Mouse (Mus musculus): ENCODE data around the gene Slx4ip. TPM values are rescaled to one million over a fixed set of nuclear protein-coding genes. Genes with fewer than 3 reads are reported as not detected.
"Not testable (repeated sequence)": the region's sequence is repeated elsewhere in the genome, so short reads cannot be mapped to it uniquely, and the experiment has no call there.

Gene Slx4ip
- 5.5 and 6.3 TPM in 2 replicates for polyA plus RNA-seq (2014; fragmentation: Nextera tagmentation; extraction: Ambion mirVana)

DNA sequence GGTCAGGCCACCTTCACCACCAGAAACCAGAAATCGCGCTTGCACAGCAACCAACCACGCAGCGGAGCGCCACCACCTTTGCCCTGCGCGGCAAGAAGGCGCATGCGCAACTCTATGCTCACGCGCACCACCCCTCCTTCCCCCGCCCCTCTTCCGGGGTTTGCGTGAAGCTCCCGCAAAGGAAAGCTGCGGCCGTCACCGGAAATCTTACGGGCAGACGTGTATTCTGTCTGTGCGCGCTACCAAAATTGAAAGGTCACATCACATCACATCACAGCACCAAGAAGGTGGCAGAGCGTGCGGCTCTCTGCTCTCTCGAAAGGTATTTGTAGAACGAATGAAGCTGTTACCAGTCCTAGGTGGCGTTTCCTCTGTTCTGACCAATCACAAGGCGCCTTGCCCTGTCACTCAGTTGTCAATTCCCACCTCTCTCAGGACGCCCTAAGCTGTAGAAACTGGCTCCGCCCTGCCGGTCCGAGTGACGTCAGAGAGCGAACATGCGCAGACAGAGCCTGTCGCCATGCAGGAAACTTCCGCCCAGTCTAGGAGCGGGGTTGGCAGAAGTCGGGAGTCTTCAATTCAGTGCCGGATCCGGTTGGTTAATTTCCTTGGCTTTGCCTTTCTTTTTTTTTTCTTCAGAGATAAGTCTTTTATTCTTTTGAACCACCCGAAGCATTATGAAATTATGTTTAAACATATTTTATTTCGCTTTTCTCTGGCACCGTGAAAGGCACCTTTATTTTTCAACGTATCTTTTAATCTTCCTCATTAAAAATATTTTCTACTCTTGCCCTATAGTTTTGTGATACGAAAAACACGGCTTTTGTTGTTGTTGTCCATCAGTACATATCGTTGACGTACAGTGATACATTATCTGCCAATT, at the start of gene Slx4ip, which contains the start of the genes AL731706.1 and Mkks:
Slx4ip (plus strand) TSS at position 151 of the 883 bp plus-strand sequence.
AL731706.1 (minus strand) TSS at position 322 of the 883 bp plus-strand sequence.
Mkks (minus strand) TSS at position 322 of the 883 bp plus-strand sequence.
- Histone ChIP-seq H3K4me2 (peak within 1 kb of the TSS; percentile 63), H3K9ac (peak within 1 kb of the TSS; percentile 71), H3K36me3 (ENCODE audit: insufficient read depth) (no peaks in the 10 kb centered on the region), H3K4me1 (ENCODE audit: insufficient read depth) (peaks cover 9% of the 10 kb centered on the region), H3K27ac (ENCODE audit: low read depth) (peak within 1 kb of the TSS; percentile 92), H3K4me3 (ENCODE audit: low read depth, low read length) (peak within 1 kb of the TSS; percentile 75), H3K9me3 (ENCODE audit: low read depth, low read length) (no peaks in the 10 kb centered on the region), H3K27me3 (ENCODE audit: insufficient read depth, low read length) (no peaks in the 10 kb centered on the region)
- peak; percentile 100 for DNase-seq
- TF ChIP-seq CTCF (IDR thresholded peaks at IDR 0.05; ENCODE audit: low read depth) = peak; percentile 23
- ATAC-seq (ENCODE audit: insufficient read depth) = peak; percentile 98
- WGBS = under 1% methylated on average over 49 of the region's 49 CpGs

DNA sequence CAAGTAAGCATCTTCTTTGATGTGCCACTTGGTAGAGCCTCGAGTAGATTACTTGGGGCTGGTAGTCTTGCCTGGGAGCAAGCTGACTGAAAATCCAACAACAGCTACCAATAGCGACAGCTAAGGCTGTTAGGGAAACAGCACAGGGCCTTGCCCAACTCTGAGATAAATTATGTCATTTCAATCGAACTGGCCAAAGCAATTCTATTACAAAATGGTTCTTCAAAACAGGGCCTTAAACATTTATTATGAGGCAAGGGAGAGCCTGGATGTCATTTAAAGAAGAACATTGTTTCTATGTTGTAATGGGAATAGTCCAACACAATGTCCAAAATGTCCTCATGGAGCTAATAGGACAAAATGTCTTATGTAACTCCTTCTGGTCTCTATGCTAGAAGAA, 40.7 kb upstream of the Slx4ip start:
- ATAC-seq (ENCODE audit: insufficient read depth) (no peak), DNase-seq (no peak)
- TF ChIP-seq CTCF (IDR thresholded peaks at IDR 0.05; ENCODE audit: low read depth) = no peak
- 53% methylated on average over 3 of the region's 3 CpGs for WGBS
- Histone ChIP-seq H3K27me3 (ENCODE audit: insufficient read depth, low read length) (no peaks in the 10 kb centered on the region), H3K27ac (ENCODE audit: low read depth) (no peak overlapping the region), H3K9me3 (ENCODE audit: low read depth, low read length) (no peaks in the 10 kb centered on the region), H3K4me3 (ENCODE audit: low read depth, low read length) (no peak overlapping the region), H3K36me3 (ENCODE audit: insufficient read depth) (no peaks in the 10 kb centered on the region), H3K9ac (no peak overlapping the region), H3K4me2 (no peak overlapping the region), H3K4me1 (ENCODE audit: insufficient read depth) (no peaks in the 10 kb centered on the region)

DNA sequence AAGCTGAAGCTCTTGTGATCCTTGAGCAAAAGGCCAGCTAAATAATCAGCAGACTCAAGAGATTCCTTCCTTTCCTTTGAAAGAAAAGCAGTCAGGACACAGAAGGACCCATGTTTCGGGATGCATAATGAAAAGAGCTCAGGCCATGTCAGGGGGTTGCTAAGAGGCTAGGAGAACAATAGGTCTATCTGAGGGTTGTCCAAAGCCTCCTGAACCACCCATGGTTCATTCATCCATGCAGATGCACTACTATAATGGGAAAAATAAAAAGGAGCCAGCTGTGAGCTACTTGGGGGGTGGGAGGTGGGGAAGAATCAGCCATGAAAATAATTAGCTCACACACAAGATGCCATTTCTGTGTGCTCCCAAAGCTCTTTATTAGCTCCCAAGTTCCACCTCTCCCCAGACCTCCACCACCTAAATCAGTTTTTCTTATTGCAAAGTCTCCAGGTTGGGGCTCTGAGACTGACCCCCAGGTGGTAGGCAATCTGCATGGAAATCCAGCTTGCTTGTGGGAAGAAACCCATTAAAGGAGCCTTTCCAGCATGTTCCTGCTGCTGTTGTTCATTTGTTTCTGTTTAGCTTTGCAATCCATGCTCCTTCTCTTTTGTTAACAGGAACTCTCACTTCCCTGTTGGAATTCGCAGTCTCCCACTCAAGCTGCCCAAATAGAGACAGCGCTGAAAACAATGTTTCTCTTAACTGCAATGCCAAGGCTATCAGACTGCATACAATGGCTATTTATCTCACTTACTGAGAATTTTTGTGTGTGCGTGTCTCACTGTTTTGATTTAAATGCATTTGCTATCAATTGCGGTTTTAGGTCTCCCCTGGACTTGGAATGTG, 36.3 kb upstream of the Slx4ip start:
- H3K9me3 ChIP-seq (ENCODE audit: low read depth, low read length) = no peaks in the 10 kb centered on the region
- H3K27ac ChIP-seq (ENCODE audit: low read depth) = no peak overlapping the region
- no peak for DNase-seq

DNA sequence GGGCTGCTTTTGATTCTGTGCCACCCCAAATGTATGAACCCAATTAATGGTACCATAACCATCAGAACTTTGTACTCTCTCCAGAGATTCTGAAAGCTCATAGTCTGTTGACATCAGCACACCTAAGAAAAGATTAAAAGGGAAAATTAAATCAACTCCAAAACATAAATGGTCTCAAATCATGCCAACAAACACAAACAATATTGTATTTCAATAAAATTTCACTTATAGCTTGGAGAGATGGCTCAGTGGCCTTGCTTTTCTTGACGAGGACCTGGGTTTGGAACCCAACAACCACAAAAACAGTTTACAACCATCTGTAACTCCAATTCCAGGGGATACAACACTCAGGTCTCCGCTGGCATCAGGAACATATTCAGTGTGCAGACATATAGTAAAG, 5.4 kb upstream of the Slx4ip start, which contains the start of gene AL731706.2:
AL731706.2 (minus strand) TSS at position 101 of the 400 bp plus-strand sequence.
- WGBS = 91% methylated on average over 2 of the region's 2 CpGs
- no peak for DNase-seq
- Histone ChIP-seq H3K4me1 (ENCODE audit: insufficient read depth) (0 out of 2 replicates have a peak, but pooled peaks cover 4% of the 10 kb centered on the region), H3K36me3 (ENCODE audit: insufficient read depth) (peaks cover 41% of the 10 kb centered on the region), H3K27ac (ENCODE audit: low read depth) (no peak within 1 kb of the TSS), H3K4me3 (ENCODE audit: low read depth, low read length) (no peak within 1 kb of the TSS), H3K9ac (no peak within 1 kb of the TSS), H3K9me3 (ENCODE audit: low read depth, low read length) (no peaks in the 10 kb centered on the region), H3K27me3 (ENCODE audit: insufficient read depth, low read length) (no peaks in the 10 kb centered on the region), H3K4me2 (no peak within 1 kb of the TSS)
- TF ChIP-seq CTCF (IDR thresholded peaks at IDR 0.05; ENCODE audit: low read depth) = no peak
- no peak for ATAC-seq (ENCODE audit: insufficient read depth)

More for the DNA sequence above, 36.3 kb upstream of the Slx4ip start:
- WGBS = 48% methylated on average over 5 of the region's 5 CpGs
- Histone ChIP-seq H3K4me3 (ENCODE audit: low read depth, low read length) (no peak overlapping the region), H3K36me3 (ENCODE audit: insufficient read depth) (no peaks in the 10 kb centered on the region), H3K9ac (no peak overlapping the region), H3K4me1 (ENCODE audit: insufficient read depth) (no peaks in the 10 kb centered on the region), H3K4me2 (no peak overlapping the region), H3K27me3 (ENCODE audit: insufficient read depth, low read length) (no peaks in the 10 kb centered on the region)
- no peak for ATAC-seq (ENCODE audit: insufficient read depth)
- no peak for TF ChIP-seq CTCF (IDR thresholded peaks at IDR 0.05; ENCODE audit: low read depth)

DNA sequence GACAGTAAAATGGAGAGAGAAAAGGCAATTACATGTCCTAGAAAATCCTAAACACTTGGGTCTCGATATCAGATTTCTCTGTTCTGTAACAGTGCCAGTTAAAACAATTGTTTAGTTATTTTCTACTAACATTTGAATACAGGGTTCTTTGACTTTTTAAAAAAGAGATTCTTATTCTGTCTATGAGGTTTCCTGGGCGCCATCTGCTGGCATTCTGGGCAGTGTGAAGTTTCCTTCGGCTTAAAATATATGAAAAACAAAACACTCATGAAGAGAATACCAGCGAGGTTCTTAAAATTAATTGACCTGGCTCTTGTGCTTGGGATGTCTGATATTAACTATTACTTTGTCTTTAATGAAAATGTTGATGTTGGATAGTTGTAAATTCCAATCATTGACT, 4.2 kb upstream of the Slx4ip start:
- TF ChIP-seq CTCF (IDR thresholded peaks at IDR 0.05; ENCODE audit: low read depth) = peak; percentile 43
- H3K4me1 ChIP-seq (ENCODE audit: insufficient read depth) = 0 out of 2 replicates have a peak, but pooled peaks cover 4% of the 10 kb centered on the region
- no peaks in the 10 kb centered on the region for H3K27me3 ChIP-seq (ENCODE audit: insufficient read depth, low read length)
- H3K27ac ChIP-seq (ENCODE audit: low read depth) = no peak overlapping the region
- H3K9ac ChIP-seq = no peak overlapping the region
- H3K9me3 ChIP-seq (ENCODE audit: low read depth, low read length) = no peaks in the 10 kb centered on the region
- 52% methylated on average over 4 of the region's 4 CpGs for WGBS
- no peak overlapping the region for H3K4me2 ChIP-seq
- peaks cover 30% of the 10 kb centered on the region for H3K36me3 ChIP-seq (ENCODE audit: insufficient read depth)
- ATAC-seq (ENCODE audit: insufficient read depth) (no peak), DNase-seq (peak; percentile 68)
- H3K4me3 ChIP-seq (ENCODE audit: low read depth, low read length) = no peak overlapping the region

DNA sequence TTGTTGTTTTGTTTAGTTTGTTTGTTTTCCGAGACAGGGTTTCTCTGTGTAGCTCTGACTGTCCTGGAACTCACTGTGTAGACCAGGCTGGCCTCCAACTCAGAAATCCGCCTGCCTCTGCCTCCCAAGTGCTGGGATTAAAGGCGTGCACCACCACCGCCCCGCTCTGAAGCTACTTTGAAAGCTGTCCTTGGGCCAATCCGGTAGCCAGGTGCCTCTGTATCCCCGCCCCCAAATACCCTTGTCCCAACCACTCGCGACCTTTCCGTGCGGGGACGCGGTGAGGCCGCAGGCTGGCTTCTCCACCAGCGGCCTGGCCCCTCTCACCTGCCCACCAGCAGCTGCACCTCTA, 326 bp upstream of the Slx4ip start:
- not testable (repeated sequence) for H3K9me3 ChIP-seq (ENCODE audit: low read depth, low read length); DNase-seq; H3K4me1 ChIP-seq (ENCODE audit: insufficient read depth); H3K27me3 ChIP-seq (ENCODE audit: insufficient read depth, low read length); H3K36me3 ChIP-seq (ENCODE audit: insufficient read depth)
- H3K4me2 ChIP-seq = peak overlapping the region; percentile 53
- H3K4me3 ChIP-seq (ENCODE audit: low read depth, low read length) = peak overlapping the region; percentile 75
- peak overlapping the region; percentile 92 for H3K27ac ChIP-seq (ENCODE audit: low read depth)
- H3K9ac ChIP-seq = peak overlapping the region; percentile 71
- ATAC-seq (ENCODE audit: insufficient read depth) = peak; percentile 62
- WGBS = 5% methylated on average over 15 of the region's 15 CpGs

All from lung, embryonic 14.5 days (tissue).